Mouse (Mus musculus): ENCODE results near the gene Olfr508. TPM values are rescaled to one million over a fixed set of nuclear protein-coding genes. Genes with fewer than 3 reads are reported as not detected.
"Not testable (repeated sequence)": the region's sequence is repeated elsewhere in the genome, so short reads cannot be mapped to it uniquely, and the experiment has no call there.

Olfr508 gene
- total RNA-seq (2021), result not detected
- long read RNA-seq, experiment 1, result 0 reads
- long read RNA-seq, experiment 2, result 0 reads

DNA sequence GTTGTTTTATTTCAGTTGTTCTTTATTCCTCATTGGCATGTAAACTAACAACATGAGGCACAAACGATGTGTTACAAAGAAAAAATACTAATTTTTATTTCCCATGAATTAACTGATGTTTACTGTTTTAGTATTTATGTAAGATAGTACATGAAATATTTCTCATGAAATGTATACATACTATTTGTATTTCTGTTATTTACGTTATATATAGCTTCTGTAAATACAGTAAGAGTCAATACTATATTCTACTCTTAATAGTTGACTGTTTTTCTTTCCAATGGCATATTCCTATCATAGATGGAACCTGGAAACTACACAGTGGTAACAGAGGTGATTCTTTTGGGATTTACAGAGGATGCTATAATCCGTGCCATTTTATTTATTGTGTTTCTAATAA is at the start of gene Olfr508:
Gene Olfr508, plus strand, starts transcription at position 301 of the 400 bp plus-strand sequence.
- DNase-seq, result no peak

GRCm38 (mm10) chr7:108589797-108590196 is 40.0 kb upstream of the Olfr508 start:
- DNase-seq, result no peak

DNA sequence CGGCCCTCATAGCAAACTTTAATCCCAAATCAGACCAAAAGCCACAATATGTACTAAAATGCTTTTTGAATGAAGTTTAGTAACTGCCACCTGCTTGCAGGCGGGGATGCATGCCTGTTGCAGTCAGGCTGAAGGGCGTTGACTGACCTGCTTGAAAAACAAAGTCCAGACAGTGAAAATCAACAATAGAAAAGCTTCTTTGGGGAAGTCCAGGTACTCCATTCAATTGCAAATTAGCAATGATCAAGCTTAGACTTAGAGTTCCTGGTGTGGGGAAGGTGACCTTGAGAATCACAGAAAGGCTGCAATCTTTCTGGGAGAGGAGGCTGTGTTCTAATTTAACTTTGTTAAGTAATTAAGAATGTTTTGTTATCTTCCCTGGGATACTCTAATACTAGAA is 27.9 kb upstream of the Olfr508 start:
- not testable (repeated sequence) for DNase-seq

- no peak for DNase-seq
These were observed 19.3 kb upstream of the Olfr508 start, which contains the start of gene Olfr506 for GRCm38 (mm10) chr7:108610487-108610886. Gene Olfr506 (plus strand): TSS chr7:108610787.

DNA sequence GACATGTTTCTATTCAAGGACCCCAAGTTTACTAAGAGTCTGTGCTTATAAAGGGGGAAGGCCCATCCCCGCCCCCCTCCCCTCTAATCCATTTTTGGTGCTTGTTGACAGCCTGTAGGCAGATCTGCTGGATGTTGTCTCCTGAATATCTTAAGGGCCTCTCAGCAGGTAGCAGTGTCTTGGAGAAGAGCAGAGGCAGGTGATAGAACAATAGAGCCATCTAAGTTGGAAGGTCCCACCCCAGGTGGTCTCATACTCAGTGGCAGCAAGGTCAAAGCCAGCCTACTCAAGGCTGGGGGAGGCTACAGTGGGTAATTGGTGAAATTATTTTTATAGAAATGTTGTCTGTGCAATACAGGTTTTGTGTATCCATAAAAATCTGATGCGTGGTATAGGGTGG is 15.7 kb upstream of the Olfr508 start:
- DNase-seq, result no peak

GRCm38 (mm10) chr7:108616781-108617180 is 13.0 kb upstream of the Olfr508 start:
- DNase-seq, result not testable (repeated sequence)

- DNase-seq, result no peak
These were observed 8.3 kb upstream of the Olfr508 start, which contains the start of gene Olfr507 for GRCm38 (mm10) chr7:108621514-108621913. Gene Olfr507 (plus strand): TSS chr7:108621814.

DNA sequence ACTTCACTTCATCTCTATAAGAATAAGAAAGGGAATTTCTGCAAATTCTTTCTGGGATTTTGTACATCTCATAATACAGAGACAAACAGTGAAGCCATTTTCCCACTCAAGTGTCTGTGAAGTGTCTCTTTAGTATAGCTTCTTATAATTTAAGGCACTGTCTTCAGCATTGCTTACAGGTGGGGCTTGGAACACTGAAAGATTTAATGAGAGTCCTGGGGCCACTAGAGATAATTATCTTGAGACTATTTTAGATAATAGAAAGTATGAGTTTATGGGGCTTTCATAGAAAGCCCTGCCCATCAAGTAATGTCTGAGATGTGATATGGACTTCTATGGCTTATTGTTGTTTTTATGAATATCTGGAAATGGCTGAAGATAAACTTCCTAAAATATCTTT is 22.0 kb downstream of the Olfr508 start, which contains the start of gene Olfr509:
Gene Olfr509, minus strand, starts transcription at position 101 of the 400 bp plus-strand sequence.
- DNase-seq, result no peak

DNA sequence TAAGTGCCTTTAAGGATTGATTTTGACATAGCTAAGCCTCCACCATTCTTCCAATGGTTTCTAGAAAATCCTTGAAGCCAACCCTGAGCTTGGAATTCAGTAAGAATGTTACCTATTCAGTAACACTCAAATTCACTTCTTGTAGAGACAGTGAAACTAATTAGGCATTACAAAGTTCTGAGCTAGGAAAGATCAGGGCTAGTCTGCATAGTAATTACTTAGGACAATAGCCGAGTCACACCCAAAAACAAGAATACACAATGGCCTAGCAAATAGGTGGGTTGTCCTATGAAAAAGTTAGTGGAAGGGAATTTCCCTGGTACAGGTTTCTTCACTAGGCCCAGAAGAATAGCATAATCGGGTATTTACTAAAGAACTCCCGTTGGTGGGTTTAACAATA is 32.6 kb downstream of the Olfr508 start:
- DNase-seq, result no peak

DNA sequence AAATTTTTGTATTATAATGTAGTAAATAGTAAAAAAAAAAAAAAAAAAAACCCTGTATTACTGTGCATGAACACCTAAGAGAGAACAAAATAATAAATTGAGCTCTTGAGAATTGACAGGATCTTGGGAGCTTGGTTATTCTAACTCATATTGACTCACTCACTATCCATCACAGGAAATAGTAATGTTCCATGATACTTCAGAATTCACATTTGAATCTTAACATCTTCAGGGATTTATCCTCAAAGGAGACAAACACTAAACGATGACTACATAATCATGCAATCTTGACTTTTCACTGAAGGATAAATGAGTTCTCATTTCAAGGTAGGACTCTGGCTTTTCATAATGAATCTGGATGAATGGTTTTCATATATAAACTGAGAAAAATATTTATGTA is 36.3 kb downstream of the Olfr508 start, which contains the start of gene Olfr510:
Gene Olfr510, plus strand, starts transcription at position 301 of the 400 bp plus-strand sequence.
- DNase-seq, result no peak

DNA sequence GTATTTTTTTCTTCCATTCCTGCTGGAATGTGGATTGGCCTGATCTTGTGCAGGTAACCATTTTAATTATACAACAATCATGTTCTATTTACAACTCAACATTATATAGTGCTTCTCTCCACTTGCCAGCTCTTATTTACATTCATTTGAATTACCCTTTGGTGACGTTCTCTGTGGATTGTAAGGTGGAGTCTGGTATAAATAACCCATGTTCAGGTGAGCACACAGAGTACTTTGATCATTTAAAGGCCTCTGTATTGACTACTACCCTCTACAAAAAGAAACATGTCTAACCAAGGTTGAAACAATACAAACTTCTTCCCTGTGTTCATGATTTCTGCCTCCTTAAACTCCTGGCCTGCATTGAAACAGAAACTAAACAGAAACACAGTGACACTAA is 41.3 kb downstream of the Olfr508 start:
- DNase-seq, result no peak

- no peak for DNase-seq
These were observed 49.1 kb downstream of the Olfr508 start for GRCm38 (mm10) chr7:108678886-108679285.

Other genes with a start within 250 kb of the Olfr508 start
- not detected for gene Olfr495, start 236.8 kb upstream of the Olfr508 start, total RNA-seq (2021)
- not detected for gene Olfr497, start 209.6 kb upstream of the Olfr508 start, total RNA-seq (2021)
- not detected for gene Olfr498, start 164.7 kb upstream of the Olfr508 start, total RNA-seq (2021)
- gene Olfr502, start 104.9 kb upstream of the Olfr508 start, total RNA-seq (2021), result not detected
- gene Olfr503, start 85.5 kb upstream of the Olfr508 start, total RNA-seq (2021), result not detected
- not detected for gene Olfr504, start 64.2 kb upstream of the Olfr508 start, total RNA-seq (2021)
- gene Olfr506, start 19.2 kb upstream of the Olfr508 start, total RNA-seq (2021), result not detected
- not detected for gene Olfr507, start 8.2 kb upstream of the Olfr508 start, total RNA-seq (2021)
- not detected for gene Olfr509, start 21.9 kb downstream of the Olfr508 start, total RNA-seq (2021)
- gene Olfr510, start 36.4 kb downstream of the Olfr508 start, total RNA-seq (2021), result not detected
- gene Olfr512, start 83.3 kb downstream of the Olfr508 start, total RNA-seq (2021), result not detected
- not detected for gene Olfr513, start 121.0 kb downstream of the Olfr508 start, total RNA-seq (2021)
- not detected for gene Olfr514, start 196.0 kb downstream of the Olfr508 start, total RNA-seq (2021)
- not detected for gene Olfr516, start 220.5 kb downstream of the Olfr508 start, total RNA-seq (2021)
- gene Olfr517, start 242.4 kb downstream of the Olfr508 start, total RNA-seq (2021), result not detected

Measured in heart, adult 18-20 months (tissue).